ENCODE assay signal across 24 mouse cellular contexts in the genomic region with DNA sequence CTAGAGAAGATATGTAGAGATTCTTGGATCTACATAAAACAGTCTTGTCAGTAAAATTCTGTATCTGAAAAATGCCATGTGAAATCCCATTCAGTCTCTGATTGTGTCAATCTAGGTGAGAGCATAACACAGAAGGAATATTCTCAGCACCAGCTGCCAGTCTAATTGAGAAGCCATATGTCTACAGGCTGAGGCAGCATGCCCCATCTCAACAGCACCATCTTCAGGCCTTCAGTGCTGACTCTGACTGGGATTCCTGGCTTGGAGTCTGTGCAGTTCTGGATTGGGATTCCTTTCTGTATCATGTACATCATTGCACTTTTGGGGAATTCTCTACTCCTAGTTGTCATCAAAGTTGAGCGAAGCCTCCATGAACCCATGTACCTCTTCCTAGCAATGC. TPM values are rescaled to one million over a fixed set of nuclear protein-coding genes. Genes with fewer than 3 reads are reported as not detected.
DNase-seq lines count a peak whose midpoint lies in the region; ATAC-seq and TF ChIP-seq lines count a peak whose summit lies in the region.
"Not testable (repeated sequence)": the region's sequence is repeated elsewhere in the genome, so short reads cannot be mapped to it uniquely, and the experiment has no call there.
"Had no signal": no experiment of that assay in that cellular context is flagged by ENCODE, and none has a peak within 500 bp of the region (broad histone marks: within the 10 kb centered on the region; RNA-seq: fewer than 3 reads in every experiment).

No protein-coding gene starts in this region.

- H3K27ac ChIP-seq in forebrain, embryonic 14.5 days (ENCODE audit: low read depth, low read length); intestine, postnatal 0 days (ENCODE audit: low read depth, low read length): not testable (repeated sequence)

- H3K4me3 ChIP-seq in forebrain, embryonic 14.5 days (ENCODE audit: low read depth, low read length); intestine, postnatal 0 days (ENCODE audit: low read depth, low read length): not testable (repeated sequence)

- H3K4me1 ChIP-seq in forebrain, embryonic 14.5 days (ENCODE audit: control insufficient read depth, insufficient read depth, low read length); intestine, postnatal 0 days (replicated peaks; ENCODE audit: control insufficient read depth, insufficient read depth, low read length): not testable (repeated sequence)

- H3K4me2 ChIP-seq in forebrain, embryonic 14.5 days (ENCODE audit: low read length); intestine, postnatal 0 days (replicated peaks; ENCODE audit: low read depth): not testable (repeated sequence)

- not testable (repeated sequence) for H3K9ac ChIP-seq in forebrain, embryonic 14.5 days (ENCODE audit: low read length); intestine, postnatal 0 days (ENCODE audit: low read depth, low read length)

- DNase-seq in adrenal gland, adult 2 months, result peak; percentile 2
- DNase-seq in brain, adult 2 months (ENCODE audit: low read depth, low spot score), result peak; percentile 13
- DNase-seq in forebrain, embryonic 14.5 days (ENCODE audit: low spot score), result peak; percentile 2
- DNase-seq in layer of hippocampus, adult 18-20 months (ENCODE audit: low spot score in 2 of 2), result peak; percentile 12 to 55
- peak; percentile 7 to 19 for DNase-seq in layer of hippocampus, adult 8-10 months (ENCODE audit: low spot score in 2 of 2)
- peak; percentile 12 for DNase-seq in layer of hippocampus, adult 9-11 months
- DNase-seq in layer of hippocampus, postnatal 36 days, result peak; percentile 7 to 11

- not testable (repeated sequence) for H3K36me3 ChIP-seq in forebrain, embryonic 14.5 days (ENCODE audit: control insufficient read depth, insufficient read depth, low read length); intestine, postnatal 0 days (ENCODE audit: control insufficient read depth, insufficient read depth)

- 95% methylated on average over 1 of the region's 1 CpGs for WGBS in forebrain, embryonic 14.5 days
- WGBS in intestine, postnatal 0 days, result 95% methylated on average over 1 of the region's 1 CpGs

- peak; percentile 44 for TF ChIP-seq CTCF in intestine, postnatal 0 days (IDR thresholded peaks at IDR 0.05; ENCODE audit: low read depth)

- not testable (repeated sequence) for H3K27me3 ChIP-seq in forebrain, embryonic 14.5 days (replicated peaks; ENCODE audit: control insufficient read depth, insufficient read depth, low read length); intestine, postnatal 0 days (replicated peaks; ENCODE audit: control insufficient read depth, insufficient read depth, low read length)

- not testable (repeated sequence) for ATAC-seq in forebrain, embryonic 14.5 days; intestine, postnatal 0 days

- not testable (repeated sequence) for H3K9me3 ChIP-seq in forebrain, embryonic 14.5 days (replicated peaks; ENCODE audit: control insufficient read depth, low read length); intestine, postnatal 0 days (ENCODE audit: control insufficient read depth)

RNA-seq across cellular contexts. Expression of gene Olfr243, which starts 1.9 kb away (rescaled TPM):
- not detected for total RNA-seq in adrenal gland, adult 2 months (2021)
- not detected in 2 replicates for polyA plus RNA-seq in adrenal gland, adult 2 months (2012; rRNA removed)
- not detected in 2 replicates for polyA plus RNA-seq in forebrain, embryonic 14.5 days (2014; fragmentation: Nextera tagmentation; extraction: Ambion mirVana)
- polyA plus RNA-seq in intestine, postnatal 0 days (2015; fragmentation: Nextera tagmentation; extraction: Ambion mirVana), result not detected in 2 replicates
- not detected for total RNA-seq in layer of hippocampus, adult 18-20 months (2021)
- not detected for total RNA-seq in layer of hippocampus, adult 8-10 months (2022)
- total RNA-seq in layer of hippocampus, postnatal 36 days (2021), result not detected
- total RNA-seq: adrenal gland, adult 18-20 months; adrenal gland, postnatal 10 days; adrenal gland, postnatal 36 days; CH12.LX; G1E had no signal
- polyA plus RNA-seq: activated CD4-positive, CD25-positive, alpha-beta regulatory T cell, adult 4 months; CD4-positive, CD25-positive, alpha-beta regulatory T cell, adult 4 months; cerebellum, adult 2 months; cortical plate, adult 2 months; embryonic facial prominence, embryonic 10.5 days; embryonic facial prominence, embryonic 12.5 days; embryonic facial prominence, embryonic 14.5 days; forebrain, embryonic 11.5 days; forebrain, embryonic 13.5 days; forebrain, embryonic 16.5 days; G1E; Patski had no signal

RNA-seq across cellular contexts. Expression of gene Olfr628, which starts 13.8 kb away (rescaled TPM):
- not detected for total RNA-seq in adrenal gland, adult 2 months (2021)
- polyA plus RNA-seq in adrenal gland, adult 2 months (2012; rRNA removed), result not detected in 2 replicates
- not detected in 2 replicates for polyA plus RNA-seq in forebrain, embryonic 14.5 days (2014; fragmentation: Nextera tagmentation; extraction: Ambion mirVana)
- polyA plus RNA-seq in intestine, postnatal 0 days (2015; fragmentation: Nextera tagmentation; extraction: Ambion mirVana), result not detected in 2 replicates
- total RNA-seq in layer of hippocampus, adult 18-20 months (2021), result not detected
- not detected for total RNA-seq in layer of hippocampus, adult 8-10 months (2022)
- not detected for total RNA-seq in layer of hippocampus, postnatal 36 days (2021)
- total RNA-seq: adrenal gland, adult 18-20 months; adrenal gland, postnatal 10 days; adrenal gland, postnatal 36 days; CH12.LX had no signal
- polyA plus RNA-seq: activated CD4-positive, CD25-positive, alpha-beta regulatory T cell, adult 4 months; CD4-positive, CD25-positive, alpha-beta regulatory T cell, adult 4 months; cerebellum, adult 2 months; cortical plate, adult 2 months; embryonic facial prominence, embryonic 10.5 days; embryonic facial prominence, embryonic 12.5 days; forebrain, embryonic 11.5 days; forebrain, embryonic 13.5 days; forebrain, embryonic 16.5 days; G1E; Patski had no signal

RNA-seq across cellular contexts. Expression of gene Olfr629, which starts 28.3 kb away (rescaled TPM):
- not detected for total RNA-seq in adrenal gland, adult 2 months (2021)
- polyA plus RNA-seq in adrenal gland, adult 2 months (2012; rRNA removed), result not detected in 2 replicates
- polyA plus RNA-seq in forebrain, embryonic 14.5 days (2014; fragmentation: Nextera tagmentation; extraction: Ambion mirVana), result not detected in 2 replicates
- not detected in 2 replicates for polyA plus RNA-seq in intestine, postnatal 0 days (2015; fragmentation: Nextera tagmentation; extraction: Ambion mirVana)
- total RNA-seq in layer of hippocampus, adult 18-20 months (2021), result not detected
- not detected for total RNA-seq in layer of hippocampus, adult 8-10 months (2022)
- not detected for total RNA-seq in layer of hippocampus, postnatal 36 days (2021)
- total RNA-seq: adrenal gland, adult 18-20 months; adrenal gland, postnatal 10 days; adrenal gland, postnatal 36 days; CH12.LX had no signal
- polyA plus RNA-seq: activated CD4-positive, CD25-positive, alpha-beta regulatory T cell, adult 4 months; CD4-positive, CD25-positive, alpha-beta regulatory T cell, adult 4 months; cerebellum, adult 2 months; cortical plate, adult 2 months; embryonic facial prominence, embryonic 10.5 days; embryonic facial prominence, embryonic 12.5 days; embryonic facial prominence, embryonic 14.5 days; forebrain, embryonic 11.5 days; forebrain, embryonic 13.5 days; forebrain, embryonic 16.5 days; G1E; Patski had no signal

RNA-seq across cellular contexts. Expression of gene Olfr625-ps1, which starts 33.9 kb away (rescaled TPM):
- not detected for total RNA-seq in adrenal gland, adult 2 months (2021)
- polyA plus RNA-seq in adrenal gland, adult 2 months (2012; rRNA removed), result not detected in 2 replicates
- polyA plus RNA-seq in forebrain, embryonic 14.5 days (2014; fragmentation: Nextera tagmentation; extraction: Ambion mirVana), result not detected in 2 replicates
- not detected in 2 replicates for polyA plus RNA-seq in intestine, postnatal 0 days (2015; fragmentation: Nextera tagmentation; extraction: Ambion mirVana)
- not detected for total RNA-seq in layer of hippocampus, adult 18-20 months (2021)
- total RNA-seq in layer of hippocampus, adult 8-10 months (2022), result not detected
- not detected for total RNA-seq in layer of hippocampus, postnatal 36 days (2021)
- total RNA-seq: adrenal gland, adult 18-20 months; adrenal gland, postnatal 10 days; adrenal gland, postnatal 36 days; CH12.LX; G1E had no signal
- polyA plus RNA-seq: activated CD4-positive, CD25-positive, alpha-beta regulatory T cell, adult 4 months; CD4-positive, CD25-positive, alpha-beta regulatory T cell, adult 4 months; cerebellum, adult 2 months; cortical plate, adult 2 months; embryonic facial prominence, embryonic 10.5 days; embryonic facial prominence, embryonic 12.5 days; embryonic facial prominence, embryonic 14.5 days; forebrain, embryonic 11.5 days; forebrain, embryonic 13.5 days; forebrain, embryonic 16.5 days; G1E; Patski had no signal

RNA-seq across cellular contexts. Expression of gene Olfr630, which starts 40.7 kb away (rescaled TPM):
- not detected for total RNA-seq in adrenal gland, adult 2 months (2021)
- polyA plus RNA-seq in adrenal gland, adult 2 months (2012; rRNA removed), result not detected in 2 replicates
- polyA plus RNA-seq in forebrain, embryonic 14.5 days (2014; fragmentation: Nextera tagmentation; extraction: Ambion mirVana), result not detected in 2 replicates
- polyA plus RNA-seq in intestine, postnatal 0 days (2015; fragmentation: Nextera tagmentation; extraction: Ambion mirVana), result not detected in 2 replicates
- not detected for total RNA-seq in layer of hippocampus, adult 18-20 months (2021)
- total RNA-seq in layer of hippocampus, adult 8-10 months (2022), result not detected
- not detected for total RNA-seq in layer of hippocampus, postnatal 36 days (2021)
- total RNA-seq: adrenal gland, adult 18-20 months; adrenal gland, postnatal 10 days; adrenal gland, postnatal 36 days; CH12.LX had no signal
- polyA plus RNA-seq: activated CD4-positive, CD25-positive, alpha-beta regulatory T cell, adult 4 months; CD4-positive, CD25-positive, alpha-beta regulatory T cell, adult 4 months; cerebellum, adult 2 months; cortical plate, adult 2 months; embryonic facial prominence, embryonic 10.5 days; embryonic facial prominence, embryonic 12.5 days; forebrain, embryonic 11.5 days; forebrain, embryonic 13.5 days; forebrain, embryonic 16.5 days; G1E; Patski had no signal
